Mouse (Mus musculus) urinary bladder, postnatal 36 days (tissue): ENCODE data around the gene Tubg1.
"Not testable (repeated sequence)": the region's sequence is repeated elsewhere in the genome, so short reads cannot be mapped to it uniquely, and the experiment has no call there.

Source experiments
- DNase-seq, 2 experiments: peaks; one replicate each; pipeline ENCODE4 v3.0.0; 2022; ENCODE audit warnings: low spot score in 2 of 2, mixed read lengths in 1 of 2

The Tubg1 gene

GRCm38 (mm10) chr11:101140164-101140819, 20.6 kb downstream of the Tubg1 start:
- DNase-seq = no peak

- no peak for DNase-seq
Observed at GRCm38 (mm10) chr11:101141088-101141487, 21.4 kb downstream of the Tubg1 start.

- no peak for DNase-seq
Observed at GRCm38 (mm10) chr11:101142215-101142967, 22.7 kb downstream of the Tubg1 start.

- DNase-seq = peak in 1 of 2 experiments; percentile 23
Observed at GRCm38 (mm10) chr11:101143338-101144225, 23.8 kb downstream of the Tubg1 start.

- DNase-seq = no peak
Observed at GRCm38 (mm10) chr11:101146377-101146776, 26.6 kb downstream of the Tubg1 start.

- no peak for DNase-seq
Observed at GRCm38 (mm10) chr11:101148751-101149150, 29.0 kb downstream of the Tubg1 start.

- DNase-seq = peak in 1 of 2 experiments; percentile 11
Observed at GRCm38 (mm10) chr11:101149178-101150105, 29.7 kb downstream of the Tubg1 start.

GRCm38 (mm10) chr11:101151063-101151462, 31.3 kb downstream of the Tubg1 start:
- no peak for DNase-seq

GRCm38 (mm10) chr11:101152825-101153224, 33.1 kb downstream of the Tubg1 start:
- DNase-seq = no peak

GRCm38 (mm10) chr11:101154648-101155047, 34.9 kb downstream of the Tubg1 start:
- no peak for DNase-seq

- DNase-seq = no peak
Observed at GRCm38 (mm10) chr11:101155151-101155550, 35.4 kb downstream of the Tubg1 start.

- no peak for DNase-seq
Observed at GRCm38 (mm10) chr11:101155728-101156371, 36.1 kb downstream of the Tubg1 start, which contains the start of gene Tubg2. Gene Tubg2 (plus strand): TSS chr11:101155907.

GRCm38 (mm10) chr11:101160151-101160550, 40.4 kb downstream of the Tubg1 start:
- not testable (repeated sequence) for DNase-seq

- not testable (repeated sequence) for DNase-seq
Observed at GRCm38 (mm10) chr11:101160981-101161505, 41.3 kb downstream of the Tubg1 start.

- DNase-seq = no peak
Observed at GRCm38 (mm10) chr11:101161551-101161950, 41.8 kb downstream of the Tubg1 start.

- no peak for DNase-seq
Observed at GRCm38 (mm10) chr11:101162301-101162700, 42.6 kb downstream of the Tubg1 start.

- DNase-seq = peak in 1 of 2 experiments; percentile 77
Observed at GRCm38 (mm10) chr11:101162772-101163171, 43.0 kb downstream of the Tubg1 start.

GRCm38 (mm10) chr11:101163476-101164350, 44.0 kb downstream of the Tubg1 start:
- DNase-seq = no peak

- DNase-seq = no peak
Observed at GRCm38 (mm10) chr11:101164351-101164665, 44.6 kb downstream of the Tubg1 start.
